Mouse (Mus musculus) heart, embryonic 11.5 days (tissue): ENCODE measurements around the gene Rad51b. TPM values are rescaled to one million over a fixed set of nuclear protein-coding genes. Genes with fewer than 3 reads are reported as not detected.
A peak's percentile ranks its signal among the peaks of the same experiment; 100 is the strongest.

Experiments
- ATAC-seq: fragments of 200-750 bp; cut with Nextera tagmentation; replicated peaks from 2 replicates; pipeline ENCODE4 v1.8.0; 2017; ENCODE audit warnings: moderate library complexity; ENCODE audit not compliant: insufficient number of reproducible peaks, low FRiP score, low TSS enrichment
- H3K27ac ChIP-seq: fragments of 300-500 bp; sonication (generic); 2 replicates; pipeline ENCODE4 v1.5.1; 2014; ENCODE audit warnings: mild to moderate bottlenecking, low read depth, low read length
- H3K27me3 ChIP-seq: fragments of 300-500 bp; sonication (generic); 2 replicates; pipeline ENCODE4 v1.6.1; 2014; ENCODE audit warnings: mild to moderate bottlenecking, low read length, mixed read lengths; ENCODE audit not compliant: control insufficient read depth, insufficient read depth
- H3K36me3 ChIP-seq: fragments of 300-500 bp; sonication (generic); 2 replicates; pipeline ENCODE4 v1.6.1; 2014; ENCODE audit warnings: mild to moderate bottlenecking, low read length, moderate library complexity, mixed read lengths; ENCODE audit not compliant: control insufficient read depth, insufficient read depth
- H3K4me1 ChIP-seq: fragments of 300-500 bp; sonication (generic); 2 replicates; pipeline ENCODE4 v1.6.1; 2014; ENCODE audit warnings: low read length; ENCODE audit not compliant: control insufficient read depth, insufficient read depth
- H3K4me2 ChIP-seq: fragments of 300-500 bp; sonication (generic); 2 replicates; pipeline ENCODE4 v1.6.1; 2014; ENCODE audit warnings: mild to moderate bottlenecking, moderate library complexity
- H3K4me3 ChIP-seq: fragments of 300-500 bp; sonication (generic); 2 replicates; pipeline ENCODE4 v1.5.1; 2014; ENCODE audit warnings: low read depth, low read length
- H3K9ac ChIP-seq: fragments of 300-500 bp; sonication (generic); 2 replicates; pipeline ENCODE4 v1.6.1; 2014; ENCODE audit warnings: mild to moderate bottlenecking, low read depth, low read length, moderate library complexity
- H3K9me3 ChIP-seq: fragments of 300-500 bp; sonication (generic); replicated peaks from 2 replicates; pipeline ENCODE4 v1.6.1; 2016; ENCODE audit warnings: low read length; ENCODE audit not compliant: control insufficient read depth
- WGBS: fragments of 180-500 bp; shearing (Covaris S2); extraction: QIAGEN DNeasy Blood & Tissue Kit; methylation state at CpG from one replicate; pipeline ENCODE4 v1.1.7; 2014; ENCODE audit not compliant: insufficient replicate concordance; 5-methylcytosine and 5-hydroxymethylcytosine counted together
- polyA plus RNA-seq: library from polyadenylated mRNA; unstranded; fragments of >200 nt; fragmentation: Nextera tagmentation; extraction: Ambion mirVana; gene quantifications from 2 replicates; pipeline ENCODE4 v1.2.1, GENCODE M21; 2014

Rad51b gene
- polyA plus RNA-seq, 1 experiment from 2014 or later: 6.4 TPM

DNA sequence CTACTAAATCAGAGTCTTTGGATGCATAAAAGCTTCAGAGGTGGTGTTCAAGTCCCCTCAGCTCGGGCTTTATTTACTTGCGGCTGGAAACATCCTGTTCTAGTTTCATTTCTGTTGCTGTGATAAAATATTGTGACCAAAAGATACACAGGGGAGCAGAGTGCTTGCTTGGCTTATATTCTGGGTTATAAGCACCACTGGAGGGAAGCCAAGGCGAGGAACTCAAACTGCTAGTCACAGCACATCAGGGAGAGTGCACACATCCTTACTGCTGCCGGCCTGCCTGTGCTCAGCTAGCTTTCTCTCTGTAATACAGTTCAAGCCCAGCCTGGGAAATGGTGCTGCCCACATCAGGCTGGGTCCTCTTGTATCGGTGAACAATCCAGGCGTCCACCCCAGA lies 43.4 kb downstream of the Rad51b start:
- WGBS: 81% methylated on average over 6 of the region's 6 CpGs
- Histone ChIP-seq H3K9ac (no peak overlapping the region), H3K27ac (no peak overlapping the region), H3K4me3 (no peak overlapping the region), H3K27me3 (no peaks in the 10 kb centered on the region), H3K36me3 (no peaks in the 10 kb centered on the region), H3K9me3 (no peaks in the 10 kb centered on the region), H3K4me2 (no peak overlapping the region), H3K4me1 (no peaks in the 10 kb centered on the region)
- ATAC-seq: no peak

DNA sequence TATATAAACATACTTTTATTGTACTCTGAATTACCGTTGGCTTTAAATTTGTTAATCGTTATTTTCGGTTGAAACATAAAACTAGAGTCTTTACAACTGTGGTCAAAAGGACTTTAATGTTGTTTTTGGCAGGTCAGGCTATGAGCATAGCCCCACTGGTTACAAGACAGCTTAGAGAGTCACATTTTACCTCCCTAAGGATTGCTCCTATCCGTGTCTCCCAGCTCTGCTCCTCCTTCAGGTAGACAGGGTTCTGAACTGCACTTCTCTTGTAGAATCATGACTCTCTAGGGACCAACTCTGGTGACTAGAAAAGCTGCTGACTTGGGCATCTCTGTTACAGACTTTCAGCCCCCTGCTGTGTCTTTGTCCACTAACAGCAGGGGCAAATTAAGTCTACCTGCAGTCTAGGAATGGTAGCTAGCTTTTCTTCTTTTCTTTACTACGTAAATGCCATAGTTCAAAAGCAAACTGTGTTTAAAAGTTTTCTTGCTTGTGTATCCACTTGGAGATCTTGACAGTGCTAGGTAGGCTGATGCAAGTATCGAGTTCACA lies 44.3 kb downstream of the Rad51b start:
- ATAC-seq: no peak
- H3K9me3 ChIP-seq: no peaks in the 10 kb centered on the region
- H3K27ac ChIP-seq: no peak overlapping the region
- no peak overlapping the region for H3K9ac ChIP-seq
- no peaks in the 10 kb centered on the region for H3K4me1 ChIP-seq
- no peak overlapping the region for H3K4me2 ChIP-seq
- H3K4me3 ChIP-seq: no peak overlapping the region
- H3K27me3 ChIP-seq: no peaks in the 10 kb centered on the region
- H3K36me3 ChIP-seq: no peaks in the 10 kb centered on the region
- WGBS: 77% methylated on average over 6 of the region's 6 CpGs

DNA sequence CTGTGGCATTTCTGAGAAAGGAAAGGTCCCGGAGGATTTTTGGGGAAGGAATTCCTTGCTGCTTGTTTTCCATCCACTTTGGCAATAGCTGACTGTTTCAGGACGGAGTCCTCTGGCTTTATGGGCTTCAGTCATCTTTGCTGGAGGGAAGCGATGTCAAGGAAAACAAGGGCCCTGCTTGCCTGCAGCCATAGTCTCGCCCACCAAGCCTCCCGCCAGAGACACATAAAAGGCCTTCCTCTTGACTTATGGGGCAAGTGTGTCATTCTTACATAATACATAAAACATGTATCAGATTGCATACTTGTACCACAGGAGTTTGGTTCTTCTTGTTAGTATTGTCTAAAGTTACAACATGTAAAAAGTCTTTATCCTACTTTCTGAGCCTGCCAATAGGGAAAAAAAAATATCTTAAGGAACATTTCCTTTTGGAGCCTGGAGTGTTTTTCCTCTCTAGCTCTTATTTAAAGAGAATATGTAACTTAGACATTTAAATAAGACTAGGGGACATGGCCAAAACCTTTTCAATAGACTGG lies 49.2 kb downstream of the Rad51b start:
- Histone ChIP-seq H3K4me3 (no peak overlapping the region), H3K9me3 (no peaks in the 10 kb centered on the region), H3K9ac (no peak overlapping the region), H3K36me3 (no peaks in the 10 kb centered on the region), H3K27me3 (no peaks in the 10 kb centered on the region), H3K4me2 (no peak overlapping the region), H3K27ac (no peak overlapping the region), H3K4me1 (0 out of 2 replicates have a peak, but pooled peaks cover 3% of the 10 kb centered on the region)
- no peak for ATAC-seq
- WGBS: 75% methylated on average over 5 of the region's 5 CpGs

DNA sequence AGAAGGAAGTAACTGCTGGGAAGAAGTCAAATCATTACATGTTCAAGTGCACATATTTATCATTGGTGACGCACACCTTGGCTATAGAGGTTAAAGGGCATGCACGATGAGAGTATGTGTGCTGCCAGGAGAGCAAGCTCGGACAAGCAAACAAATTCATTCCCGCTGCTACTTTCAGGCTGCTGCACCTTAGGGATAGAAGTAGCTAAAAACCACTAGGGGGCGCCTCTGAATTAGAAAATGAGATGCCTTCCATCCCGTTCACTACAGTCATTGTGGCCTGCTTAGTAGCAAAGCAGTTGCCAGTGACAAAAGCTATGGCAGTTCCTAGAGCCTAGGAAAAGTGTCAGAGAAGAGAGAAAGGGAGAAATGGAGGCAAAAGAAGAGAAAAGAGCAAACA lies 50.6 kb downstream of the Rad51b start:
- no peak overlapping the region for H3K4me3 ChIP-seq
- no peak overlapping the region for H3K9ac ChIP-seq
- no peak overlapping the region for H3K4me2 ChIP-seq
- H3K27ac ChIP-seq: no peak overlapping the region
- no peaks in the 10 kb centered on the region for H3K36me3 ChIP-seq
- peaks cover 13% of the 10 kb centered on the region for H3K4me1 ChIP-seq
- WGBS: 9% methylated on average over 6 of the region's 6 CpGs
- ATAC-seq: no peak
- no peaks in the 10 kb centered on the region for H3K9me3 ChIP-seq
- H3K27me3 ChIP-seq: no peaks in the 10 kb centered on the region

DNA sequence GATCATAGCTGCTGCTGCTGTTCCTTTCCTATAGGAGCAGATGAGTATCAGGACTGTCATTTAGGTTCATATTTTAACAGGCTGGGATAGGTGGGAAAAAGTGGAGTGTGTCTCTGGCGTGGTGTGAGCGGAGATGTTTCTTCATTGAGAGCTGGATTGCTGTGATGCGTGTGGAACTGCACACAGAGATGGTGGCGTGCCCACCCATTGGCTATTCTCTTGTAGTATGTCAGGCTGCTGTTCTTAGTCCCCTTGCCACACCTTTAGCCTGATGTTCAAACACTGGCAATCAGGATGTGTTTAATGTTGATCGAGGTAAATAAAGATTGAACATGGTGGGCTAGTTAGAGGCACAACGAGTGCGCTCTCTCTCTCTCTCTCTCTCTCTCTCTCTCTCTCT lies 54.4 kb downstream of the Rad51b start:
- Histone ChIP-seq H3K9me3 (no peaks in the 10 kb centered on the region), H3K36me3 (no peaks in the 10 kb centered on the region), H3K27me3 (no peaks in the 10 kb centered on the region), H3K4me3 (no peak overlapping the region), H3K4me1 (peaks cover 22% of the 10 kb centered on the region), H3K9ac (no peak overlapping the region), H3K4me2 (no peak overlapping the region), H3K27ac (no peak overlapping the region)
- no peak for ATAC-seq
- 86% methylated on average over 7 of the region's 7 CpGs for WGBS

DNA sequence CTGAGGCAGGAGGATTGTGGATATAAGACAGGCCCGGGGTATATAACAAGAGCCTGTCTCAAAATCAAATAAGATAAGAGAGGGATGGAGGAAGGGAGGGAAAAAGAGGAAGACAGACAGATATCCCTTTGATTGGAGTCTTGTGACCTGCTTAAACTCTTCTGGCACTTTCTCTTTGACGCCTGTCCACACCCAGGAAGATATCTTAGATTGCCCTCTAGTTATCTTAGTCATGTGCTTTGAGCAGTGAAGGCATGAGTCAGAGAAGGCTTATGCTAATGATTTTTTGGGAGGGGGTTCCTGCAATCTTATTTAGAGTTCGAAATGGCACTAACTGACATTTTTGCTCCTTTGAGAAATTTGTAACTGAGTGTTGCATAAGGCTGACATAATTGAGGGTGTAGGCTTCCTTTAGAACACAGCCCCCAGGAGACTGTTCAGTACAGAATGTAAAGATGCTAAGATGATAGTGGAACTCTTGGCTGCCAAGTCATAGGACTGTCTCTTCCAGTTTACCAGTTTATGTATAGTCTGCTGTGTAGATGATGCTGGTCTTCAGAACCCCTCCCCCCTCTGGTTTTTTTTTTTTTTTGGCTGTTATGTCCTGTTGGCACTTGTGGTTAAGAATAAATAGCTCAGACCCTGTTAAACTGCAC lies 55.1 kb downstream of the Rad51b start:
- Histone ChIP-seq H3K4me3 (no peak overlapping the region), H3K4me2 (no peak overlapping the region), H3K9me3 (no peaks in the 10 kb centered on the region), H3K27me3 (no peaks in the 10 kb centered on the region), H3K4me1 (peaks cover 22% of the 10 kb centered on the region), H3K36me3 (no peaks in the 10 kb centered on the region), H3K9ac (no peak overlapping the region), H3K27ac (no peak overlapping the region)
- ATAC-seq: no peak
- WGBS: 28% methylated on average over 3 of the region's 3 CpGs

DNA sequence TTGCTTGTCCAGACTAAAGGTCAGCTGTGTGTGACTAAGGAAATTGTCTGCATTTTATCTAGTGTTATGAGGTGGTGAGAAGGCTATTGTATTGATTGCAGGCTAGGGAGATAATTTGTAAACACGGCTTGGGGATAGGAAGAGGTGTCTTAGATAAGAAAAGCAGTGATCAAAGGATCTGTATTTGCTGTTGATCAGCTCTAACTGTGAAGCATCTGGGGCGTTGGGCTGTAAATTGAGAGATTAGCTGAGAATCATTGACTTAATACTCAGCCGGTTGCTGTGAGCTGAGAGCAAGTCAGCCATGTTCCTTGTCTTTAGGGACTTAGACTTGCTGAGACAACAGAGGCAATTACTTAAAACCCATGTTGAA lies 55.6 kb downstream of the Rad51b start:
- WGBS: 11% methylated on average over 3 of the region's 3 CpGs
- H3K4me1 ChIP-seq: peaks cover 22% of the 10 kb centered on the region
- peak overlapping the region; percentile 55 for H3K27ac ChIP-seq
- no peak overlapping the region for H3K4me2 ChIP-seq
- H3K4me3 ChIP-seq: no peak overlapping the region
- H3K9me3 ChIP-seq: no peaks in the 10 kb centered on the region
- H3K9ac ChIP-seq: no peak overlapping the region
- H3K27me3 ChIP-seq: no peaks in the 10 kb centered on the region
- H3K36me3 ChIP-seq: no peaks in the 10 kb centered on the region
- ATAC-seq: no peak

DNA sequence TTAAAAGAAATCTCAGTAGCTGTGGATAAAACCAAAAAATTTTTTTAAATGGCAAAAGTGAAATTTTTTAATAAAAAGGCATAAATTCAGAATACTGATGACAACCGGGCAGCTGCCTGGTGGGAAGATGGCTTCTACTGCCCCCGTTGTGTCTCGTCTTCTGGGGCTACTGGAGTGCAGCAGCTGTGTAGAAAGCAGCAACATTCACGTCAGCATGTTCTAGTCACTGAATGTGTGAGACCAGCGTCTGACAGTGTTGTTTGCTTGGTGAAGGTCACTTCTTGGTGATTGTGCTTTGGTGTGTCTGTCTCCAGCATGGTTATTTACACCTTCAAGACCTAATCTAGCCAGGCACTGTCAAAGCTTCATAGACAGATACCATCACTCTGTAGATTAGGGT lies 56.3 kb downstream of the Rad51b start:
- H3K4me3 ChIP-seq: no peak overlapping the region
- no peak overlapping the region for H3K9ac ChIP-seq
- no peak overlapping the region for H3K4me2 ChIP-seq
- no peaks in the 10 kb centered on the region for H3K27me3 ChIP-seq
- no peak for ATAC-seq
- 39% methylated on average over 5 of the region's 5 CpGs for WGBS
- peaks cover 18% of the 10 kb centered on the region for H3K4me1 ChIP-seq
- no peaks in the 10 kb centered on the region for H3K36me3 ChIP-seq
- no peak overlapping the region for H3K27ac ChIP-seq
- H3K9me3 ChIP-seq: no peaks in the 10 kb centered on the region

DNA sequence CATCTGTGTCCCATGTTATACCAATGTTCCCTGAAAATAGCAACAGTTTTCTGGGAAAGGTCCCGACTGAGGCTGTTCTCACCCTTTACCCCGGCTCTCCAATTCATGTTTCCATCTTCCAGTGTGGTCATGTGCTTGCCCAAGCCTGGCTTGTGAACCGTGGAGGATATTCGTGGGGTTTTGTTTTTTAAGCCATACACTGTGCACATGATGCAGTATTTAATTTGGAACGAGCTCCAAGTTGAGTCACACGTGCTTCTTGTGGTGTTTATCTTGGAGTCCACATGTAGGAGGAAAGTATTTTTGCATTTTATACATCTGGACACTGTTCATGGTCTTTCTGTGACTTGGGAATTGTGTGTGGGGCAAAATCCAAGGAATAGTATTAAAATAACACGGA lies 57.5 kb downstream of the Rad51b start:
- Histone ChIP-seq H3K36me3 (no peaks in the 10 kb centered on the region), H3K4me2 (no peak overlapping the region), H3K4me3 (no peak overlapping the region), H3K9ac (no peak overlapping the region), H3K9me3 (no peaks in the 10 kb centered on the region), H3K27me3 (no peaks in the 10 kb centered on the region), H3K4me1 (peaks cover 18% of the 10 kb centered on the region), H3K27ac (no peak overlapping the region)
- 67% methylated on average over 7 of the region's 7 CpGs for WGBS
- ATAC-seq: no peak
